Mouse (Mus musculus): Measurements from ENCODE around the gene Prelp.
A peak's percentile ranks its signal among the peaks of the same experiment; 100 is the strongest.
"Not testable (repeated sequence)": the region's sequence is repeated elsewhere in the genome, so short reads cannot be mapped to it uniquely, and the experiment has no call there.

Prelp gene

DNA sequence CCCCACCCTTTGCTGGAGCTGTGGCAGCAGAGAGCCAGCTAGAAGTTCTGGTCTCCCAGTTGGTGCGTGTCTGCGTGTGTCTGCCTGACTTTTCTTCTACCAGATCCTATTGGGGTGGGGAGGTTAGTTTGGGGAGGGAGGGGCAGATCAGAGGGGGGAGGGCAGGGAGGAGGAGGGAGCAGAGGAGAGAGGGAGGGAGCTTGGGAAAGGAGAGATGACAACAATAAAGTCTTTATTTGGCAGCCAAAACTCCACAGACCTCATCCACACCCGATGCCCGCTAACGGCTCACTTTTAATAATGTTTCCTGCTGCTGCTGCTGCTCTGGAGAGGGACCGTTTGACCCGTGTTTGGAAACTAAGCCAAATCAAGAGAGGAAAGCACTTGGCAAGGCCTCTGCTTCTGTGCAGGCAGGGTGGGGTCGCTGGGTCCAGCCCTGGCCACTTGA is at the start of gene Prelp:
Prelp (minus strand) TSS at position 111 of the 448 bp plus-strand sequence.
- peak; percentile 63 for DNase-seq (ENCODE audit: low read depth)

DNA sequence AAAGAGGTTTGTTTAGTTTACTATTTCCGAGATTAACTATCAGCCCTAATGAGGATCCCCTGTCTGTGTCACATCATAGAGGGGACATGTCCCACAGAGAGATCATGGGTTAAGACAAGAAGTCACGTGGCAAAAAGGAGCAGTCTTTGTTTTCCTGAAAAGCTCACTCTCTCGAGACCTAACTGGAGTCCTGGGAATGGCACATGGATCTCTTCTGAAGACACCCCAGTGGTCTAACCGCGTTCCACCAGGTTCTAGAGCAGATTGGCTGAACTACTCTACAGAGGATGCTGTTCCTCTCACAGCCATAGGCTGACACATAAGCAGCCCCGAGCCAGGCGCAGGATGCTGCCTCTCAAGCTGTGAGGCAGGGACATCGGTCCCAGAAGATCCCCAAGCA is 48.2 kb upstream of the Prelp start:
- DNase-seq (ENCODE audit: low read depth), result no peak

DNA sequence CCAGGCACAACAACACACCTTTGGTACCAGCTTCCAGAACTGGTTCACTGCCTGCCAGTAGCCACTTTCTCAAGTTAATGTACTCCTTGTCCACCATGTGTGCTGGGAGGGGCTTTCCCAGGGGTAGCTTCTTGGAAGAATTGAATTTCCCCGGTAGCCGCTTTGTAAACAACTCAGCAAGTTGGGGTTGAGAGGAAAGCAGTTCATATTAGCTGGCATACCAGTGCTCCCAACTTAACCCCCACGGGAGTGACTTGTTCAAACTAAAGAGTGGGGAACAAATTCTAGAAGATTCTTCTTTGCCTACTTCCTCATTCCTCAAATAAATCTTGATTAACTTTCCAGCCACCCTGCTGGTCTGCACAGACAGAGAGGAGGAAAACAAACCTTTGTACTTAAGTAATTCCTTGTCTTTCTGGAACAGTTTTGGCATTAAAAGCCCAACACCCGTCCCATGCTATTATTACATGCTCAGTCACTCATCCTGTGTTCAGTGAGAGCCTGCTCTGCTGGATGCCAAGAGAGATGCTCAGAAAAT is 47.6 kb upstream of the Prelp start:
- DNase-seq (ENCODE audit: low read depth), result peak; percentile 53

DNA sequence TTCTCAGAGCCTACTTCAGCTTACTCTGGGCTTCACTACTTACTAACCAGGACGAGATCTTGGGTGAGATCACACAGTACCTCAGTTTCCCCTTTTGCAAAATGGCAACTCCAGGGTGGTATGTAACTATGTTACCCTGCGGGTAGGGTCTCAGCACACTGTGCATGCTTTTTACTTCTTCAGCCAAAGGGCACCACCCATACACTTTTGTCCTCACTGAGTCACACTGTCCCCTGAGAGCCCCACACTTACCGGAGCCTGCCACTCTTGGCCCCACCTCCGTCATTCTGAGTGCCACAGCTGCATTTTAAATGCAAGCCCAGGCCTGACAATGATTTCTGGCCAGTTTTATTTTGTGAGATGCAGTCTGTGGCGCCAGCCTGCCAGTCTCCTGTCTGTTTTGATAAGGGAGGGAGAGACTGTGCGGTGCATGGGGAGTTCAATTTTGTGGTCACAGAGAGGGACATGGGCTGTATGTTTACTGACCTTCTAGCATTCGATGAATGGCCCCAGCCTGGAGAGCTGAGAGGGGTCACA is 46.3 kb upstream of the Prelp start:
- DNase-seq (ENCODE audit: low read depth), result no peak

DNA sequence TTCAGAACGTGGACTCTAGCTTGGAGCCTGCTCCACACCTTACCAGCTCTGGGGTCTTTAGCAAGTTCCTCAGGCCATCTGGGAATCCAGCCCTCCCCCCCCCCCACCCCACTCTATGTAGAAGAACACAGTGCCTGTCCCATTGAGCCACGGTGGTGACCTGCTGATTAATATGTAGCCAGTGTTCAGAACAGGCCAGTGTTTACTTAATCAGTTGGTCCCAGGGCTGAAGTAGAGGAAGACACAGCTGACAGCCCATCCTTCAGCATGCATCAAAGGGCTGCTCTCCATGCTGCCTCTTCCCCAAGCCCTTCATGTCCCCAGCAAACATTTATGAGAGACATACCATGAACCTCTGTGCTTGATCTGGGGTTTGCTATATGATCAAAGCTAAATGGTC is 44.8 kb upstream of the Prelp start:
- DNase-seq (ENCODE audit: low read depth), result no peak

DNA sequence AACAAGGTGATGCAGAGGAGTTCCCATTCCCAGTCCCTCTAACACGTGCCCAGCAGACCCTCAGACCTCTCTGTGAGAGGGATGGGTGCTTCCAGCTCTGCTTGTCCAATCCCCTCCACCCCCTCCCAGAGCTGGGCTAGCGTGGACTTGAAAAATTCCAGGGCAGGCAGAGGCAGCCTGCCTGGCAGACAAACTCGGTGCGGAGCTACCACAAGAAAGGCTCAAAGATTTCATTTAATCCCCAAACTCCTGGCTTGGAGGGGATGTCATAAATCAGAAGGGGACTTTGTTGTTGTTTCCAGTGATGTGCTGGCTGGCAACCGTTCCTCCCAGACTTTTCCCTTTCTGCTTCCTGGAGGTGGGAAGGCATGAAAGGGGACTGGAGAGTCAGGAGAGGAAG is 44.1 kb upstream of the Prelp start:
- peak; percentile 44 for DNase-seq (ENCODE audit: low read depth)

DNA sequence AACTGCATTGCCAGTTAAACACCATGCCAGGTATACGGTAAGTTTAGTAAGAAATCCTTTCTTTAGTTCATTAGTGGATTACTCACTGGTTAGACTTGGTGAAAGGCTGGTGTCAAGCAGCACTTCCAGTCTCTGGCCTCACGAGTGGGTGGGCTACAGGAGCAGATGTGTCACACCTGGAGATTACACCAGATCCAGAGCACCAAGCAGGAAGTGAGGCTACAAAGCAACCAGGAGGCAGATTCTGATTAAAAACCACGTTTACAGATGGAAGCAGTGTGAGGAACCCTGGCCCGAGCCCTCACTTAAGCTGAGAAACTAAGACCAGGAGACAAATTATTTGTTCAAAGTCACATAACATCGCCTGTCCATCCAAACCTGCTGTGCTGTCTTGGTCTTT is 43.5 kb upstream of the Prelp start:
- no peak for DNase-seq (ENCODE audit: low read depth)

DNA sequence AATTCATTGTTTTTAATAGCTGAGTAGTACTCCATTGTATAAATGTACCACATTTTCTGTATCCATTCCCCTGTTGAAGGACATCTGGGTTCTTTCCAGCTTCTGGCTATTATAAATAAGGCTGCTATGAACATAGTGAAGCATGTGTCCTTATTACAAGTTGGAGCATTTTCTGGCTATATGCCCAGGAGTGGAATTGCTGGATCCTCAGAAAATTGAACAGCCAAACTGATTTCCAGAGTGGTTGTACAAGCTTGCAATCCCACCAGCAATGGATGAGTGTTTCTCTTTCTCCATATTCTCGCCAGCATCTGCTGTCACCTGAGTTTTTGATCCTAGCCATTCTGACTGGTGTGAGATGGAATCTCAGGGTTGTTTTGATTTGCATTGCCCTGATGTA is 42.4 kb upstream of the Prelp start:
- peak; percentile 51 for DNase-seq (ENCODE audit: low read depth)

DNA sequence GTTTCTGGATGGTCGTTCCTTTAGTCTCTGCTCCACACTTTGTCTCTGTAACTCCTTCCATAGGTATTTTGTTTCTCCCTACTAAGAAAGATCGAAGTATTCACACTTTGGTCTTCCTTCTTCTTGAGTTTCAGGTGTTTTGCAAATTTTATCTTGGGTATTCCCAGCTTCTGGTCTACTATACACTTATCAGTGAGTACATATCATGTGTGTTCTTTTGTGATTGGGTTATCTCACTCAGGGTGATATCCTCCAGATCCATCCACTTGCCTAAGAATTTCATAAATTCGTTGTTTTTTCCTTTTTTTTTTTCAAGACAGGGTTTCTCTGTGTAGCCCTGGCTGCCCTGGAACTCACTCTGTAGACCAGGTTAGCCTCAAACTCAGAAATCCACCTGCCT is 41.9 kb upstream of the Prelp start:
- DNase-seq (ENCODE audit: low read depth), result not testable (repeated sequence)

DNA sequence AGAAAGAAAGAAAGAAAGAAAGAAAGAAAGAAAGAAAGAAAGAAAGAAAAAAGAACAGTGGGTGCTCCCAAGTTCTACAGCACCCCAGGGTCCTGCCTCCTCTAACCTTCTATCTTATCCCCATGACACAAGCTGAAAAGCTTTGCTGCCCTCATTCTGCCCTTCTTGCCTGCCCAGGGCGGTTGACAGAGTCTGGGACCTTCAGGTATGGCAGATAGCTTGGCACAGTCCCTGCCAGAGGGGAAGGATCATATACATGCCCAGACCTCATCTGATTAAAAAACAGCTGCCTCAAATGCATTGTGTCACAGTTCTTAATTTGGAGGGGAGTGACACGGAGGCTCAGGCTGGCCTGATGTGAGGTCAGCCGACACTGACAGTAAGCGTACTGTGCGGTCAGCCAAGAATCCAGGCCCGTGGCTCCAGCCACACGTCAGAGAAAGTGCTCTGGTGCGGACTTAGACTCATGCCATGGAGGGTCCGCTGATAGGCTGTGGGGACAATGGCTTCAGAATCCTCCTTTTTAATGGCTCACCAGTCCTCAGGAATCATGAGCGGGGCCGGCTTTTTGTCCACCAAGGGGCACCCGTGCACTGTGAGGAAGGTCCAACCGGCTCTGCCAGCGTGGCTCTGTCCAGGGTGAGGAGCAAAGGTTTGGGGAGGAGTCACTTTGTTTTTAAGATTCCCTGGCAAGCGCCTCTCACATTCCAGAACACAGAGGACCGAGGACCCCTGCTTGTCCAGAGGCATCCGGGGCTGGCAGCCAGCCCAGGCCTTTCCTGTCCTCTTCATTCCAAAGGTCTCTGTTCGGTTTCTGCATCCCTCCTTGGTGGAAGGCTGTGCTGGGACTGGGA is 40.3 kb upstream of the Prelp start:
- DNase-seq (ENCODE audit: low read depth), result peak; percentile 87

DNA sequence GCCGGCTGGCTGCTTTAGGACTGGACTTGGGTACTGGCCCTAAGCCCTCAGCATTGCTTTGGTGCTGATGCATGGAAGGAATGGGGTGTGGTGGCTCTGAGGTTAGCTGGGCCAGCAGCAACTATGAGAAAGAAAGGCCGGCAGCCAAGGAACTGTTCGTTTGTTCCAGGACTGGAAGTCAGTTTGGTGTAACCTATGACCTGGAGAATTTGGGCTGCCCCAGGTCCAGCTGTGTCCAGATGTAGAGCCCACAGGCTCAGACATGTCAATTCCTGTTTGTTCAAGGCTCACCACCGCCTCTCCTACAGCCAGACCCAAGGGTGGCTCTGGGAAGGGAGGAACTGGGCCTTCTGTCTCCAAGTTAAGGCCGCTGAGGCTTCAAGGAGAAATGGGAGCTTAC is 38.3 kb upstream of the Prelp start:
- peak; percentile 89 for DNase-seq (ENCODE audit: low read depth)

DNA sequence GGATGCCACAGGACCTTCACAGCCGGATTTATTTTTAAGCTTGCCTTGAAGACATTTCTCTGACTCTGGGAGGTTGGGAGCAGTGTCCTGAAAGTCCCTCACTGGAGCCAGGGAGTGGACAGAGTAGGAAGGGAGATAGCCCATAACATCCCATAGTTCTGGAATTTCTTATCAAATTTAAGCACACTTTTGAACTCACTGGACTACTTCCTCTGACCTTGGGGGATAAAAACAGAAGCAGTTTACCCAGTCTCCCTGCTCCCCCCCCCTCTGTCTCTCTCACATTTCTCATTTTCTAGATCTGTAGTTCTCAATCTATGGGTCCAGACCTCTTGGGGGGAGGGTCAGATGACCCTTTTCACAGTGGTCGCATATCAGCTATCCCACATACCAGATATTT is 32.8 kb upstream of the Prelp start:
- no peak for DNase-seq (ENCODE audit: low read depth)

DNA sequence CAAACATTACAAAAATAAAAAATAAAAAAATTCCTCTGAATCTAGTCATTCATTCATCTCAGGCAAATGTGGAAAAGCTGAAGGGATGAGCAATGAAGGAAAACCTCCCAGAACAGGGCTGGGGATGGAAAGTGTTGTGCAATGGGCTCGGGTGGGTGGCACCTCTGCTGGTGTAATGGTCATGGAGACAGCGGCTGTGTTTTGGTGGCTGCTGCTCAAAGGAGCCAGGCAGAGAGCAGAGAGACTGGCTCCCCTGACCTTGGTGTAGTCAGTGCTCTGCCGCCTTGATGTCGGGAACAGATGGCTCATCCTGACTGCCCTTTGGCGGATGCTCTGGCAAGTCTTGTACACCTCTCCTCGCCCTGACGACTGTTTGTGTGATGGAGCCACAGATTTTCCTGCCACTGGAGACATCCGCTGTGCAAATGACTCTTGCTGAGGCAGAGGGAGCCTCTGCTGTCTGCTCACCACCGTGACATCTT is 32.1 kb upstream of the Prelp start:
- peak; percentile 91 for DNase-seq (ENCODE audit: low read depth)

DNA sequence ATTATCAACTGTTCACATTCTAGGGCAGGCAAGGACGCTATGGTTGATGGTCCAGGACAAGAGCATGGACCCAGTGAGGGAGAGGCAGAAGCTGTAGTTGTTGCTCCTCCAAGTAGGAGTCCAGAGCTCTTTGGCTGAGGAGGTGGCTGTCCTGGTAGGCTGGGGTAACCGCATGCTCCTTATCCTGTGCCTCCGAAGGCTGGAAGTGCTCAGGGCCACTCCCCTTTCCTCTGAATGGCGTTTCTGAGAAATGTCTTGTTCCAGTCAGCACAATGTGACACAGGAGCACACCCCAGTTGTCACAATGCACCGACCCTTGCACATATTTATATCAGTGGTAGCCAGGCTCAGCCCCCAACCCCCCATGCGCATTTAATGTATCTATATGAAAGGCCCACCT is 30.4 kb upstream of the Prelp start:
- DNase-seq (ENCODE audit: low read depth), result no peak

DNA sequence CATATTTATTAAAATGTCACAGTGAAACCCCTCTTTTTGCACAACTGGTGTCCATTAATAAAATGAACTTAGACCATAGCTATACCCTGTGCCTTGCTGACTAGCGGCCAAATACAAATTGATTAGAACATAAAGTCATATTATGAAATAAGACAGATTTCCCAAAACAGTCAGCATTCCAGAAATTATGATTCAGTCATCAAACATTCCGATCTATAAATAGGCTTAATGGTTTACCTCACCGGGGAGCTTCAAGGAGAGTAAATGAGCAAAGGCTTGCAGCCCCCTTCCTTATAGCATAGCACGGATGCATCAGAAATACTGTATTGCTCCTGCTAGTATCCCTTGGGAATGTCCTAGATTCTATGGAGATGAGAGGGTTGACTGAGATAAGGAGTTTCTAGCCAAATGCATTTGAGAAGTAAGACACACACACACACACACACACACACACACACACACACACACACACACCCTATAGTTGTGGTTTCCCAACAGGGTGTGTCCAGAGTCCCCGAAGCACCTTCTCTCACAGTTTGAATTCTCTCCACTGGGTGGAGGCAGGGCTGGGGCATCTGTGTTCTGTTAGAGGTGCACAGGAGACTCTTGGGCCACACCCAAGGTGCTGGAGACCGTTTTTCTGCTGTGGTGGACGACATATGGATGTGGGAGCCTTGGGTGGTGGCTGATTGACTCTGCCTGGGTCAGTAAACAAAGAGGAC is 29.0 kb upstream of the Prelp start:
- DNase-seq (ENCODE audit: low read depth), result peak; percentile 82

DNA sequence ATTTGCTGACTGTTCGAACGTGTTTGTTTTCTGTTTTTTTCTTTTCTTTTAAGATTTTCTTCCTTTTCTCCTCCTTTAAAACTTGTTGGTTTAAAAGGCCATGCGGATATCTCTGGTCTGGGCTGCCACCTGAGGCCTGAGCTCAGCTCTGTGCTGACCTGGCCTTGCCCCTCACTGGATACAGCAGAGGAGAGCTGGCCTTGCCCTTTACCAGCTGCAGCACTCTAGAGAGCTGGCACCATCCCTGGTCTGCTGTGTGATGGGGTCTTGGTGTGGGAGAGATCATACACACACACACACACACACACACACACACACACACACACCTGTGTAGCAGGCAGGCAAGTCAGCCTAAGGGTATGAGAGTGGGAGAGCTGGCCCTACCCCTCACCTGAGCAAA is 23.9 kb upstream of the Prelp start:
- DNase-seq (ENCODE audit: low read depth), result no peak

DNA sequence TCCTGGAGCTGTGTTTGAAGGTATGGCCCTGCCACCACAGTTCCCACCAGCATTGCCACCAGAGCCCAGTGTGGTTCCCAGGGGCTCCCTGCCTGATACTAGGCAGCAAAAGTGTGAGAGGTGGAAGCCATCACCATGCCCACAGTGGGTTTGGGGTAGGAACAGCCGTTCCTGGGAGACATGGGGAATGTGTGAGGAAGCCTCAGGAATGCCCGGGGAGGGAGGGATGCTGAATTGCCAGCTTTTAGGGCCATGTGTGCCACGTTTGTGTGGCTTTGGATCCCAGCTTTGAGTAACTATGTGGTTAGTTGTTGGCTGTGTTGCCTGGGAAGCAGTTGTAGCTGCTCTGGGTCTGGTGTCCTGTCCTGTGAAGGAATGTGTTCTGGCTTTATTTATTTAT is 20.7 kb upstream of the Prelp start:
- no peak for DNase-seq (ENCODE audit: low read depth)

DNA sequence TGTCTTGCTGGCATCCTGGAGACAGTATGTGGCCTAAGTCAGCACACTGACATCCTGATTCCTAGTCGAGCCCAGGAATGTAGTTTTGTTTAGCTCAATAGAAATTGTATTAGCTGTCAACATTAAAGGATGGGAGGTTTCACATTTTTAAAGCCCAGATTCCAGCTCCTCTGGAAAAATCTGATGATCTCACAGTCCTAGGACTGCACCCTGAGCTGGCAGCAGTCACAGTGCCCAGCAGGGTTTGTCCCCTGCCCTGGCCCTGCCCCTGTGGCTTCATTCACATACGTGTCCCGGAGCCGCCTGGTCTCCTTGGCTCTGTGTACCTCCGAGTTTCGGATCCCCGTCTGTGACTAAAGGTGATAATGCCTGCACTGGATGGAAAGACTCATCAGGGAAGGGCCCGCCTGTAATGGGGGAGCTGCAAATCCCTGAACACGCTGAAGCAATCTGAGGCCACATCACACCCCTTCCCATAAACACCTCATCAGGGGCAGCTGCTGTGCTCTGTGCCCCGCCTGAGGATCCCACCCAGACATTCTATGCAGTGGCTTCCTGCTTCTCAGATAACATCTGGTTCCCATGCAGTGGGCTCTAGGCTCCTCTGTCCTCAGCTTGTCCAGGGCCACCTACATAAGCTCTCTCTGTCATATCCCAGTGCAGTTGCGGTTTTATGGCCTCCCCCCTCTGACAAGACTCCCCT is 20.1 kb upstream of the Prelp start:
- DNase-seq (ENCODE audit: low read depth), result no peak

DNA sequence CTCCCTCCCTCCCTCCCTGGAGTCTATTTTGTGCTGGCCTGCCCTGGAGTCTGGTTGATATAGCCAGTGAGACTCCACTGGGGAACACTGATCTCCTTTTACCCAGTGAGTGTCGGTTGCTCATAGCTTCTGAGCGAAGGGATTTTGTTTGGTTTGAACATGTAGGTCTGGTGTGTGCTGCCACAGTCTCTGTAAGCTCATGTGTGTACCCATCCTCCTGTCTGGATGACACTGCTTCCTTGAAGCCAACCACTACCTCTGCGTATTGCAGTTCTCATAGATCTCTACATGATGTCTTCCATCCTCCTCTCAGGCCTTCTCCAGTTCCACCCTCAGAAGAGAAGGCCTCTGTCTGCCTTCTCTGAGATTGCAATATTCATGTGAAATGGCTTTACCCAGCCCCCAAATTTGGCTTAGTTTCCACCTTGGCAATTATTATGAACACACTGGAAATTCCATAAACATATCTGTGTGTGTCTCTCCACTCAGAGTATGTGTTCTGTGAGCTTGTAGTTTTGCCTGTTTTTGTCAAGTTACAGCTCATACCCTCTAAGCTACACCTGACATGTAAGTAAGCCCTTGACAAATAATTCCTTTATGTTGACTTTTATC is 19.4 kb upstream of the Prelp start:
- peak; percentile 59 for DNase-seq (ENCODE audit: low read depth)

DNA sequence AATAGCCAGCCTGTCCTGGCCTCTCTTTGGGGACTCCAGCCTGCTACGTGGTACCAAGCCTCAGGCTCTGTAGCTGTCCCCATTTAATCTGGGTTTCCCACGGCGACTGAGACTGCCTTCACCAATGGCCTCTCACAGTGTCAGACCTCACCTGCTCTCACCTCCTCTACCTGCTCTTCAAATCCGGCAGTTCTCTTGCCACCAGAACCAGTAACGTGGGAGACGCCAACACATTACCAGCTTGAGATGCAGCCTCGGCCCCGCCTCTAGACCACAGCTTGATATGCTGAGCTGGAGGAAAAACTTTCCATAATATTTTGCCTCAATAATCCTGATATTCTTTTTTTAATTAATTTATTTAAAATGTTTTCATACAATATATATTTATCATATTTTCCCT is 18.5 kb upstream of the Prelp start:
- DNase-seq (ENCODE audit: low read depth), result no peak

DNA sequence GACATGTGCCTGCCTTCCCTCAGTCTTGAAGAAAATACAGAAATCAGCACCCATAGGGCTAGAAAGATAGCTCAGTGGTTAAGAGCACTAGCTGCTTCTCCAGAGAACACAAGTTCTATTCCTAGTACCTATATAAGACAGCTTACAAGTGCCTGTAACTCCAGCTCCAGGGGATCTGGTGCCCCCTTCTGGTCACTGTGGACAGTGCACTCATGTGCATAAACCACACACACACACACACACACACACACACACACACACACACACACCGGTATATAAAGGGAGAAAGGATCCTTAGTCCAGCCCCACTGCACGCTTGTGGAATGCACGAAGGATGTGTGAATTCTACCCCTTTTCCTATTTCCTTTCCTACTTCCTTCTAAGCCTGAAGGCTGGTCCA is 15.0 kb upstream of the Prelp start:
- no peak for DNase-seq (ENCODE audit: low read depth)
